Mouse (Mus musculus): ENCODE measurements at regions not wholly inside any gene's neighbourhood (a gene's known extent, or its start where the extent isn't known, plus 50 kb on each side); places are given as distances from the start of the nearest gene placed in this dataset.
A peak's percentile ranks its signal among the peaks of the same experiment; 100 is the strongest.
"Not testable (repeated sequence)": the region's sequence is repeated elsewhere in the genome, so short reads cannot be mapped to it uniquely, and the experiment has no call there.

DNA sequence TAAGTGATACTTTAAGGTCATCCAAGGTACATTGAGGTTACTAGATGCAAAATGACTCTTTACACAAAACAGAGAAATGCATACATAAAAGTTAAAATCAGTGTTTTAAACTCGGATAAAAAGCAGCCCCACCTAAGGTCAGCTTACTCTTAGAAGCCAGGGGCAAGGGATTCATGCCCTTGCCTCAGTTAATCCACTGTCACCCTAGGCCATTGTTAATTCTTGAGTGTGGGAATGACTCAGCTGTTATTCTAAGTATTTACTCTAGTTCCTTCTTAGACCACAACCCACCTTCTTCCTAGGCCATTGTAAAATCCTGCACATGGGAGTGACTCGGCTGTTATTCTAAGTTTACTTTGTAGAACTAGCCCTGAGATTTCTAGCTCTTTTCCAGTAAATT, 64.1 kb upstream of the Ces1h start:
- not testable (repeated sequence) for H3K4me2 ChIP-seq (replicated peaks); ATAC-seq (replicated peaks); H3K27ac ChIP-seq (replicated peaks); H3K36me3 ChIP-seq; H3K4me3 ChIP-seq; H3K4me1 ChIP-seq; H3K27me3 ChIP-seq; H3K9me3 ChIP-seq; H3K9ac ChIP-seq (replicated peaks)
- WGBS, result 84% methylated on average over 2 of the region's 2 CpGs

- Histone ChIP-seq H3K4me3 (no peak overlapping the region), H3K27ac (replicated peaks) (no peak overlapping the region), H3K4me1 (0 out of 2 replicates have a peak, but pooled peaks cover 6% of the 10 kb centered on the region), H3K9me3 (no peaks in the 10 kb centered on the region), H3K27me3 (no peaks in the 10 kb centered on the region), H3K9ac (replicated peaks) (no peak overlapping the region), H3K4me2 (replicated peaks) (no peak overlapping the region), H3K36me3 (no peaks in the 10 kb centered on the region)
- ATAC-seq (replicated peaks), result no peak
- 40% methylated on average over 3 of the region's 3 CpGs for WGBS
Measured at GRCm38 (mm10) chr8:93441936-93442335, 62.4 kb upstream of the Ces1h start.

- not testable (repeated sequence) for H3K27me3 ChIP-seq; H3K9me3 ChIP-seq; H3K27ac ChIP-seq (replicated peaks); H3K4me3 ChIP-seq; H3K4me1 ChIP-seq; ATAC-seq (replicated peaks); H3K9ac ChIP-seq (replicated peaks); H3K4me2 ChIP-seq (replicated peaks); H3K36me3 ChIP-seq
- WGBS, result 57% methylated on average over 12 of the region's 12 CpGs
Measured at GRCm38 (mm10) chr8:93436586-93436985, 57.1 kb upstream of the Ces1h start.

DNA sequence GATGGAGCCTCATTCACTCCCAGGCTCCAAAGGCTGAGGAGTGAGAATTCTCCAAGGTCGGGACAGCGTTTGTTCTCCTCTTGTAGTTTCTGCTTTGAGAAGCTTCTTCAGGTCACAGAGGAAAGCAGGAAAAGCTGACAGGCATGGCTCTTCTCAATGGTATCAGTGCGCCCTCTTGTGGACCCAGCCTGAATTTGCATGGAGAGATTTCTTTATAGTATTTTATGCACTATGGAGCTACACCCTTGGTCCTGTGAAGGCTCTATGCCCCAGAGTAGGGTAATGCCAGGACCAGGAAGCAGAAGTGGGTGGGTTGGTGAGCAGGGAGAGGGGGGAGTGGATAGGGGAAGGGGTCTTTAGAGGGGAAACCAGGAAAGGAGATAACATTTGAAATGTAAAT, 51.1 kb upstream of the Ces1h start:
- no peak overlapping the region for H3K4me3 ChIP-seq
- ATAC-seq (replicated peaks), result peak; percentile 48; the same call in 1 of the 2 replicates
- WGBS, result 2% methylated on average over 3 of the region's 3 CpGs
- no peak overlapping the region for H3K9ac ChIP-seq (replicated peaks)
- H3K9me3 ChIP-seq, result no peaks in the 10 kb centered on the region
- H3K27ac ChIP-seq (replicated peaks), result no peak overlapping the region
- no peaks in the 10 kb centered on the region for H3K36me3 ChIP-seq
- H3K27me3 ChIP-seq, result no peaks in the 10 kb centered on the region
- no peak overlapping the region for H3K4me2 ChIP-seq (replicated peaks)
- H3K4me1 ChIP-seq, result no peaks in the 10 kb centered on the region

Measured in forebrain, embryonic 15.5 days (tissue).